Mouse (Mus musculus): Measurements from ENCODE around the gene Actn3. TPM values are rescaled to one million over a fixed set of nuclear protein-coding genes. Genes with fewer than 3 reads are reported as not detected.

Gene Actn3
- polyA plus RNA-seq, 1 experiment from 2014 or later = 6.5 TPM

DNA sequence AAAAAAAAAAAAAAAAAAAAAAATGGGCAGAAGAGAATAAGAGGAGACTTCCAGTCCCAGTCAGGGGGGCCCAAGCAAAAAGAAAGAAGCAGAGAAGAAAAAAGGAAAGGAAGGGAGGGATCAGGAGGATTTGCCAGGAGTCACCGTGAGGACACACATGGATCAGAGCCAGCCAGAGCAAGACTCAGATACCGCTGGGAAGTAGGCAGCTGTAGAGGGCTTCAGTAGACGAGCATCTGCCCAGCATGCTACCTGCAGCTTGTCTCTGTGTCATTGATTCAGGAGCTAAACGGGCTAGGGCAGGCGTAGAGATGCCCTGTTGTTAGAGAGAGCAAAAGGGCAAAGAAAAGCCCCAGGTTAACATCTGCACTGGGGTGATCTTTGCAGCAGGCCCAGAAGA is 27.4 kb downstream of the Actn3 start:
- H3K9ac ChIP-seq (ENCODE audit: low read length) = no peak overlapping the region
- H3K36me3 ChIP-seq (ENCODE audit: control insufficient read depth, insufficient read depth, low read length) = no peaks in the 10 kb centered on the region
- ATAC-seq (ENCODE audit: insufficient read depth, low FRiP score, low TSS enrichment) (no peak), DNase-seq (ENCODE audit: low spot score) (no peak)
- H3K4me1 ChIP-seq (ENCODE audit: control insufficient read depth, insufficient read depth, low read length) = no peaks in the 10 kb centered on the region; the same call in 1 of the 2 replicates
- no peaks in the 10 kb centered on the region for H3K27me3 ChIP-seq (ENCODE audit: control insufficient read depth, insufficient read depth, low read length)
- H3K4me2 ChIP-seq (ENCODE audit: low read depth) = no peak overlapping the region
- H3K9me3 ChIP-seq (ENCODE audit: control insufficient read depth, low read length) = no peaks in the 10 kb centered on the region
- H3K4me3 ChIP-seq (ENCODE audit: low read depth, low read length) = no peak overlapping the region
- WGBS = 52% methylated on average over 5 of the region's 5 CpGs
- no peak overlapping the region for H3K27ac ChIP-seq (ENCODE audit: low read depth, low read length)

DNA sequence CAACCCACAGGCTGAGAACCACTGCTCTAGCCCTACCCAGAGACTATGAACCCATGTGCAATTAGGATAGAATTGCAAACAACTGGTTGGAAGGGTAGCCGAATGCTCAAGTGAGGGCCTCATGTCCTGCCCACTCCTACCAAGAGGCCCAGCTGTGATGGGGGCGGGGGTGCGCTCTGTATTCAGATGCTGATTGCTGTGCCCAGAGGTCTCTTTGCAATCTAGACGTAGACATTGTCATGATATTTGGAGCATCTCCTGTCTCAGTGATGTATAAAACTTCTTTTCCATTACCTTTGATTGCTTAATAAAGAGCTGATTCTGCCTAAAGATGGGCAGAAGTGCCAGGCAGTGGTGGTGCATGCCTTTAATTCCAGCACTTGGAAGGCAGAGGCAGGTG is 27.9 kb downstream of the Actn3 start:
- H3K9ac ChIP-seq (ENCODE audit: low read length) = no peak overlapping the region
- H3K27ac ChIP-seq (ENCODE audit: low read depth, low read length) = no peak overlapping the region
- no peak for ATAC-seq (ENCODE audit: insufficient read depth, low FRiP score, low TSS enrichment)
- H3K36me3 ChIP-seq (ENCODE audit: control insufficient read depth, insufficient read depth, low read length) = no peaks in the 10 kb centered on the region
- WGBS = 45% methylated on average over 4 of the region's 4 CpGs
- H3K9me3 ChIP-seq (ENCODE audit: control insufficient read depth, low read length) = no peaks in the 10 kb centered on the region
- no peak for DNase-seq (ENCODE audit: low spot score)
- H3K4me1 ChIP-seq (ENCODE audit: control insufficient read depth, insufficient read depth, low read length) = no peaks in the 10 kb centered on the region; the same call in 1 of the 2 replicates
- no peak overlapping the region for H3K4me3 ChIP-seq (ENCODE audit: low read depth, low read length)
- H3K4me2 ChIP-seq (ENCODE audit: low read depth) = no peak overlapping the region
- H3K27me3 ChIP-seq (ENCODE audit: control insufficient read depth, insufficient read depth, low read length) = no peaks in the 10 kb centered on the region

DNA sequence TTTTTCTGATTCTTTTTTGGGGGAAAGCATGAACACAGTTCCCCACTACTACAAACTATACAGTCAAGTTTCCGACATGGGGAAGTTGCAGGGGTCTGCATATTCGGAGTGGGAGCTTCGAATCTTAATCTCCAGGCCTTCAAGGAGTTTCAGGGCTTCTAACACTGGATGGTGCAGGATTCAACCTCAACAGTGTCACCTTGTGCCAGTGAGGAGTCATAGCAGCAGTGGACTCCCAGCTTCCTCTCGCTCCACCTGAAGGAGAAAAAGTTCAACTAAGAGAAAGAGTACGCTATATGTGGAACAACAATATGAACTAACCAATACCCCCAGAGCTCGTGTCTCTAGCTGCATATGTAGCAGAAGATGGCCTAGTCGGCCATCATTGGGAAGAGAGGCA is 30.2 kb downstream of the Actn3 start:
- Histone ChIP-seq H3K27me3 (ENCODE audit: control insufficient read depth, insufficient read depth, low read length) (no peaks in the 10 kb centered on the region), H3K4me3 (ENCODE audit: low read depth, low read length) (no peak overlapping the region), H3K9ac (ENCODE audit: low read length) (no peak overlapping the region), H3K4me2 (ENCODE audit: low read depth) (no peak overlapping the region), H3K9me3 (ENCODE audit: control insufficient read depth, low read length) (no peaks in the 10 kb centered on the region), H3K4me1 (ENCODE audit: control insufficient read depth, insufficient read depth, low read length) (no peaks in the 10 kb centered on the region), H3K36me3 (ENCODE audit: control insufficient read depth, insufficient read depth, low read length) (no peaks in the 10 kb centered on the region), H3K27ac (ENCODE audit: low read depth, low read length) (no peak overlapping the region)
- DNase-seq (ENCODE audit: low spot score) = no peak
- ATAC-seq (ENCODE audit: insufficient read depth, low FRiP score, low TSS enrichment) = no peak
- 41% methylated on average over 7 of the region's 7 CpGs for WGBS

DNA sequence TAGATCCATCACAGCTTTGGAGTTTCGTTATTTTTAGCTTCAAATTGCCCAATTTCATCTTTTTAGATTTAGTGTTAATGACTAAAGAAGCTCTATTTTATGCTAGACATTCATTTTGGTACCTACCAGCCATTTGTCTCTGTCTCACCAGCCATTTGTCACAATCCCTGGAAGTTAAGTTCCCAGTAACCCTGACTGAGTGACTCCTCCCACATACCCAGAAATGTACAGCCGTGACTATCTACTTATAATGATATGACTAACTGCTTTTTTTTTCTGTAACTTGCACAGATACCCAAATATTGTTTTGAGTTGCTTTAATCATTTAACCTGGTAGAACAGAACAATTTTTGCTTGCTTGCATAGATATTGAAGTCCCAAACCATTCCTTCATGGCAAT is 31.9 kb downstream of the Actn3 start:
- DNase-seq (ENCODE audit: low spot score) = no peak
- Histone ChIP-seq H3K4me1 (ENCODE audit: control insufficient read depth, insufficient read depth, low read length) (no peaks in the 10 kb centered on the region), H3K4me3 (ENCODE audit: low read depth, low read length) (no peak overlapping the region), H3K36me3 (ENCODE audit: control insufficient read depth, insufficient read depth, low read length) (no peaks in the 10 kb centered on the region), H3K9me3 (ENCODE audit: control insufficient read depth, low read length) (no peaks in the 10 kb centered on the region), H3K4me2 (ENCODE audit: low read depth) (no peak overlapping the region), H3K9ac (ENCODE audit: low read length) (no peak overlapping the region), H3K27me3 (ENCODE audit: control insufficient read depth, insufficient read depth, low read length) (peaks cover 6% of the 10 kb centered on the region), H3K27ac (ENCODE audit: low read depth, low read length) (no peak overlapping the region)
- 71% methylated on average over 2 of the region's 2 CpGs for WGBS
- no peak for ATAC-seq (ENCODE audit: insufficient read depth, low FRiP score, low TSS enrichment)

DNA sequence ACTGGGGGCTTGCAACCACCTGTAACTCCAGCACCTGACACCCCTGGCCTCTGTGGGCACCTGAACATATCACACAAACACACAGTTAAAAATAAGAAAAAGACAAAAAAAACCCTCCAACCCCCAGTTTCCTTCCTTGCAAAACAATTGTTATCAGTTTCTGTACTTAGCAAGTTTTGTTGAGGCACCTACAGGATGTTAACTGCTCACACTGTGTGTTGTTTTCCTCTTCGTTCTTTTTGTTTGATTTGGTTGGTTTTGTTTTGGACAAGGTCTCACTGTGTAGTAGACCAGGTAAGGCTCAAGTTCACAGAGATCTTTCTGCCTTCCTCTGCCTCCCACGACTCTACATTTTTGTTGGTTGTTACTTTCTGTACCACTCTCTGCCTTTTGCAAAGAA is 35.1 kb downstream of the Actn3 start:
- DNase-seq (ENCODE audit: low spot score) = no peak
- Histone ChIP-seq H3K27me3 (ENCODE audit: control insufficient read depth, insufficient read depth, low read length) (peaks cover 17% of the 10 kb centered on the region), H3K9ac (ENCODE audit: low read length) (no peak overlapping the region), H3K4me1 (ENCODE audit: control insufficient read depth, insufficient read depth, low read length) (peaks cover 11% of the 10 kb centered on the region; the same call in 1 of the 2 replicates), H3K4me2 (ENCODE audit: low read depth) (no peak overlapping the region), H3K4me3 (ENCODE audit: low read depth, low read length) (no peak overlapping the region), H3K36me3 (ENCODE audit: control insufficient read depth, insufficient read depth, low read length) (no peaks in the 10 kb centered on the region), H3K9me3 (ENCODE audit: control insufficient read depth, low read length) (no peaks in the 10 kb centered on the region), H3K27ac (ENCODE audit: low read depth, low read length) (no peak overlapping the region)
- WGBS = 79% methylated on average over 2 of the region's 2 CpGs
- ATAC-seq (ENCODE audit: insufficient read depth, low FRiP score, low TSS enrichment) = no peak

DNA sequence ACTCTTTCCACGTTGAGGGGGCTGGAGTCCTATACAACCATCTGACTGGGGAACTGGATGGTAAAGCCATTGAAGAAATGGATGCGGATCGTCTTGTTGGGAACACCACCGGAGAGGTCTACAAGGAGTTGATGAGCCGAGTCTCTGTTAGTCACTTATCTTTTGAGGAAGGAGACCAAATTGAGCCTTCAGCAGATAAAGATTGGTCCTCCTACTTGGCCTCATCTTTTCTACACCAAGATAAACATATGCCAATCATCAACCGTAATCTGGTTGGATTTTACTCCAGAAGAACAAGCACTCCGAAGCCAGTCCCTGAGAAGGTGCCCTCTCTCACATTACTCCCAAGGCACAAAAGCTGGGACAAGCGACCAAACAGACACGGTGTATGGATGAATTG is 36.9 kb downstream of the Actn3 start:
- ATAC-seq (ENCODE audit: insufficient read depth, low FRiP score, low TSS enrichment) = no peak
- no peak overlapping the region for H3K4me2 ChIP-seq (ENCODE audit: low read depth)
- peaks cover 11% of the 10 kb centered on the region; the same call in 1 of the 2 replicates for H3K4me1 ChIP-seq (ENCODE audit: control insufficient read depth, insufficient read depth, low read length)
- WGBS = 83% methylated on average over 9 of the region's 9 CpGs
- H3K36me3 ChIP-seq (ENCODE audit: control insufficient read depth, insufficient read depth, low read length) = no peaks in the 10 kb centered on the region
- no peak overlapping the region for H3K9ac ChIP-seq (ENCODE audit: low read length)
- H3K9me3 ChIP-seq (ENCODE audit: control insufficient read depth, low read length) = no peaks in the 10 kb centered on the region
- DNase-seq (ENCODE audit: low spot score) = no peak
- peaks cover 17% of the 10 kb centered on the region for H3K27me3 ChIP-seq (ENCODE audit: control insufficient read depth, insufficient read depth, low read length)
- no peak overlapping the region for H3K27ac ChIP-seq (ENCODE audit: low read depth, low read length)
- no peak overlapping the region for H3K4me3 ChIP-seq (ENCODE audit: low read depth, low read length)

DNA sequence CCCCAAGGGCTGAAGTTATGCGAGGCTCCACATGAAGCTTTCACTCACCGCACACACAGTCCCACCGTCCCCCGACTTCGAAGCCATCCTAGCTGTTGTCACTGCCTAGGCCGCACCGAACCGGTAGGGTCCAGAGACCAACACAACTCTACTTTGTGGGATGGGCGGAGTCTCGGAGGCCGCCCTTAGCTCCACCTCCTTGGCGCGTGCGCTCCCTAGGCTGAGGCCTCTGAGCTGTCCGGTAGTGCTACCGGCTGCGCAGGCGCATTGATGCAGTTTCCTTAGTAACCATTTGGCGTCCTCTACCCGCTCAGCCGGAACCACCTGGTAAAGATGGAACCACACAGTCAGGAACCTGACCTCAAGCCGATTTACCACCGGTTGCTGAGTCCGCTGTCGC is 38.6 kb downstream of the Actn3 start, which contains the start of the genes Ccs and Ccdc87:
TSS of gene Ccs (minus strand) at position 184 of the 400 bp plus-strand sequence.
TSS of gene Ccdc87 (plus strand) at position 218 of the 400 bp plus-strand sequence.
- no peaks in the 10 kb centered on the region for H3K36me3 ChIP-seq (ENCODE audit: control insufficient read depth, insufficient read depth, low read length)
- peaks cover 11% of the 10 kb centered on the region; the same call in 1 of the 2 replicates for H3K4me1 ChIP-seq (ENCODE audit: control insufficient read depth, insufficient read depth, low read length)
- peak within 1 kb of the TSS; percentile 97 for H3K4me2 ChIP-seq (ENCODE audit: low read depth)
- H3K27me3 ChIP-seq (ENCODE audit: control insufficient read depth, insufficient read depth, low read length) = peaks cover 17% of the 10 kb centered on the region
- peak; percentile 96 for ATAC-seq (ENCODE audit: insufficient read depth, low FRiP score, low TSS enrichment)
- peak within 1 kb of the TSS; percentile 52 for H3K4me3 ChIP-seq (ENCODE audit: low read depth, low read length)
- DNase-seq (ENCODE audit: low spot score) = peak; percentile 96
- WGBS = under 1% methylated on average over 25 of the region's 25 CpGs
- H3K9ac ChIP-seq (ENCODE audit: low read length) = peak within 1 kb of the TSS; percentile 64
- H3K27ac ChIP-seq (ENCODE audit: low read depth, low read length) = no peak within 1 kb of the TSS
- H3K9me3 ChIP-seq (ENCODE audit: control insufficient read depth, low read length) = no peaks in the 10 kb centered on the region

DNA sequence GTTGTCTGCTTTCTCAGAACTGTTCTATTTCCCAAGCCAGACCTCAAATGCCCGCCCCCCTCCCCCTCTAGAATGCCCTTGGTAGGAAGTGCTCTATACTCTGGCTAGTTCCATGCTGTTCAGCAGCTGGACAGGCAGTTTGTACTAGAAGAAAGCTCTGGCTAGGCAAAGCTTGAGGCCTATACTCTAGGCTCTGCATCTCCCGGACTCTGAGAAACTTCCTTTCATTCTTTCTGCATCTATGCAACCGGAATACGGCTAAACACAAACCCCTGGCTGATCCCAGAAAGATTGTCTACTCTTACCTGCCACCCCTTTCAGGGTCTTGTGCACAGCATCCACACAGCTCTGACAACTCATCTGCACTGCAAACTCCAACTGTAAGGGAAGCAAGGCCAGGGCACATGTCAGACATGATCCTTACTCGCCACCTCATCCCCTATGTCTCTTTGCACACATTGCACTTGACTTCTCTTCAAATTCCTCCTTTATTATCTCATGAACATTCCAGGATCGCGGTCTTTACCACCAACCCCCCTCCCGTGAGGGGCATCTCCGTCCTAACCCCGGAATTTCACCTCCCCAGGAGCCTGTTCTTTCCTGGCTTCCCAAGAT is 39.1 kb downstream of the Actn3 start:
- ATAC-seq (ENCODE audit: insufficient read depth, low FRiP score, low TSS enrichment) (0 out of 2 replicates have a peak, but pooled peaks have one; percentile 23), DNase-seq (ENCODE audit: low spot score) (no peak)
- WGBS = 36% methylated on average over 10 of the region's 10 CpGs
- Histone ChIP-seq H3K27me3 (ENCODE audit: control insufficient read depth, insufficient read depth, low read length) (peaks cover 17% of the 10 kb centered on the region), H3K9me3 (ENCODE audit: control insufficient read depth, low read length) (no peaks in the 10 kb centered on the region), H3K9ac (ENCODE audit: low read length) (peak overlapping the region; percentile 64), H3K4me1 (ENCODE audit: control insufficient read depth, insufficient read depth, low read length) (peaks cover 11% of the 10 kb centered on the region; the same call in 1 of the 2 replicates), H3K4me2 (ENCODE audit: low read depth) (peak overlapping the region; percentile 97), H3K36me3 (ENCODE audit: control insufficient read depth, insufficient read depth, low read length) (no peaks in the 10 kb centered on the region), H3K27ac (ENCODE audit: low read depth, low read length) (no peak overlapping the region), H3K4me3 (ENCODE audit: low read depth, low read length) (peak overlapping the region; percentile 52)

DNA sequence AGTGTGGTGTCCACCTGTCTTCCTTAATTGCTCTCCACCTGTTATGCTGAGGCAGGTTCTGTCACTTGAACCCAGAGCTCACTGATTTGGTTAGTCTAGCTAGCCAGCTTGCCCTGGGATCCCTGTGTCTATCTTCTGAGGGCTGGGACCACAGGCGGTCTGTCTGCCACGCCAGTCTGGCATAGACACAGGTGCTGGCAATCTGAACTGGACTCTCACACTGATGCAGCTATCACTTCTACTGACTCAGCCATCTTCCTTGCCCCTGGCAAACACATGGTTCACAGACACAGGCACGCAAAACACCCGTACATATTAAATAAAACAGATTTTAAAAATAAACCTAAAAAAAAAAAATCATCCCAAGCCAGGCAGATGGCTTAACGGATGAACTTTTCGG is 40.7 kb downstream of the Actn3 start:
- Histone ChIP-seq H3K9me3 (ENCODE audit: control insufficient read depth, low read length) (no peaks in the 10 kb centered on the region), H3K36me3 (ENCODE audit: control insufficient read depth, insufficient read depth, low read length) (no peaks in the 10 kb centered on the region), H3K27me3 (ENCODE audit: control insufficient read depth, insufficient read depth, low read length) (peaks cover 17% of the 10 kb centered on the region), H3K27ac (ENCODE audit: low read depth, low read length) (no peak overlapping the region), H3K4me3 (ENCODE audit: low read depth, low read length) (no peak overlapping the region), H3K9ac (ENCODE audit: low read length) (no peak overlapping the region), H3K4me2 (ENCODE audit: low read depth) (no peak overlapping the region), H3K4me1 (ENCODE audit: control insufficient read depth, insufficient read depth, low read length) (peaks cover 11% of the 10 kb centered on the region; the same call in 1 of the 2 replicates)
- WGBS = 90% methylated on average over 6 of the region's 6 CpGs
- DNase-seq (ENCODE audit: low spot score) (no peak), ATAC-seq (ENCODE audit: insufficient read depth, low FRiP score, low TSS enrichment) (no peak)
